Mouse (Mus musculus) bone marrow macrophage, adult 2 months (primary cell): ENCODE data around the gene Vti1a.

Source experiments
- CTCF ChIP-seq: IDR thresholded peaks from 2 replicates; pipeline ENCODE4 v1.5.1; 2012; ENCODE audit warnings: low read depth, mild to moderate bottlenecking, low read length, moderate library complexity
- POLR2A ChIP-seq: IDR thresholded peaks from 2 replicates; pipeline ENCODE4 v1.6.1; 2012; ENCODE audit warnings: mild to moderate bottlenecking, low read depth, low read length, borderline replicate concordance

DNA sequence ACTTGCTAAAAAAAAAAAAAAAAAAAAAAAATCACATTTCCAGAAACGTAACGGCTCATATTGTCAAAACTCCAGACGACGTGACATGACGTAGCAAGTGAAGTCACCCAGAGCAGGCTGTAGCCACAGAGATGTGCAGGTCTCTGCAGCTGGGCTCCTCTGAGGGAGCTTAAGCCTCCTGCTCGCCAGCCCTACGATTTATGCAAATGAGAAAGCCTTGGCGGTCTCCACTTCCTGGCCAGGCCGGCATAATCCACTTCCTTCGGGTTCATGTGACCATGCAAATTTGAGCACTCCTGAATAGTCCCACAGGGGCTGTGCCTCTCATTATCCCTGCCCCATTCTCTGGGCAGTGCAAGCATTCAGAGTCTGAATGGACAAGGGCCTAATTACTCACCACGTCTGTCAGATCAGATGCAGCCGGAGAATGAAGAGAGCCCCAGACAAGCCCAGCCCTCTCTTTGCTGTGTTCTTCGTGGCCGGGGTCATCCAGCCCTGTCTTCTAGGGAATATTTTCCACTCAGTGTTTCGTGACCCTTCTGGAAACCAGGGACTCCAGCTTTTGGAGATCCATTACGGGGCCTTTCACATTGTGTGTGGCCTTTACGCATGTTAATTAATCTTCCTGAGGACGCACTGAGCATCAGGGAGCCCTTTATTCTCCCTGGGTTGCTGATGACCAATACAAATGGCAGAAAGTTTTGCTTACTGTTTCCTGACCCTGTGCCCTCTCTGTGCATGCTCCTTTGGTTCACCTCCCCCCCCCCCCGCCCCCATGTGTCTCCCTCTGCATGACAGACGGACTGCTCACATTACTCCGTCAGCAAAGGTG, 240.3 kb downstream of the Vti1a start:
- TF ChIP-seq CTCF: no peak
- no peak for TF ChIP-seq POLR2A
